Mouse (Mus musculus) thymus, adult 2 months (tissue): Measurements from ENCODE around the gene Ccdc65. TPM values are rescaled to one million over a fixed set of nuclear protein-coding genes. Genes with fewer than 3 reads are reported as not detected.

Source experiments
- DNase-seq: peaks from one replicate; pipeline ENCODE4 v3.0.0; 2021
- H3K27ac ChIP-seq: fragments of 200-500 bp; 2 replicates; pipeline ENCODE4 v1.5.1; 2012; ENCODE audit warnings: low read length, control low read depth; ENCODE audit not compliant: control insufficient read depth, insufficient read depth
- H3K27me3 ChIP-seq: fragments of 200-500 bp; 2 replicates; pipeline ENCODE4 v1.6.1; 2012; ENCODE audit warnings: mild to moderate bottlenecking, low read length, moderate library complexity, mixed read lengths; ENCODE audit not compliant: control insufficient read depth, insufficient read depth
- H3K36me3 ChIP-seq: fragments of 200-500 bp; 2 replicates; pipeline ENCODE4 v1.6.1; 2012; ENCODE audit warnings: mild to moderate bottlenecking, low read length, moderate library complexity; ENCODE audit not compliant: control insufficient read depth, insufficient read depth
- H3K4me1 ChIP-seq: fragments of 200-500 bp; replicated peaks from 2 replicates; pipeline ENCODE4 v1.6.1; 2012; ENCODE audit warnings: low read length; ENCODE audit not compliant: control insufficient read depth, insufficient read depth
- H3K4me3 ChIP-seq: fragments of 200-500 bp; 2 replicates; pipeline ENCODE4 v1.5.1; 2012; ENCODE audit warnings: mild to moderate bottlenecking, low read length, control low read depth, moderate library complexity; ENCODE audit not compliant: control insufficient read depth, insufficient read depth
- CTCF ChIP-seq: fragments of 200-500 bp; IDR thresholded peaks from 2 replicates; pipeline ENCODE4 v1.5.1; 2012; ENCODE audit warnings: mild to moderate bottlenecking, control low read depth, low read length, moderate library complexity, borderline replicate concordance; ENCODE audit not compliant: control insufficient read depth, poor library complexity, insufficient read depth; ENCODE audit errors: extremely low read depth
- POLR2A ChIP-seq: fragments of 200-500 bp; IDR thresholded peaks from 2 replicates; pipeline ENCODE4 v1.6.1; 2012; ENCODE audit warnings: mild to moderate bottlenecking, low read length, control low read depth, moderate library complexity; ENCODE audit not compliant: control insufficient read depth, poor library complexity, insufficient read depth; ENCODE audit errors: extremely low read depth
- WGBS: fragments of 180-500 bp; shearing (Covaris S2); methylation state at CpG from one replicate; pipeline ENCODE4 v1.1.7; 2018; 5-methylcytosine and 5-hydroxymethylcytosine counted together
- polyA plus RNA-seq: library from polyadenylated mRNA; depleted of rRNA; stranded (reverse); fragments of >200 nt; gene quantifications from 2 replicates; pipeline ENCODE4 v1.2.3, GENCODE M21; 2012

Ccdc65 gene
- polyA plus RNA-seq, 1 experiment = 0.04 TPM

GRCm38 (mm10) chr15:98680660-98681059, 27.3 kb upstream of the Ccdc65 start:
- TF ChIP-seq CTCF (no peak), POLR2A (no peak)
- peaks cover 6% of the 10 kb centered on the region; the same call in 1 of the 2 replicates for H3K27me3 ChIP-seq
- H3K27ac ChIP-seq = no peak overlapping the region
- WGBS = 92% methylated on average over 8 of the region's 8 CpGs
- H3K36me3 ChIP-seq = no peaks in the 10 kb centered on the region
- no peak overlapping the region for H3K4me3 ChIP-seq
- no peak for DNase-seq
- peaks cover 14% of the 10 kb centered on the region for H3K4me1 ChIP-seq

- H3K27ac ChIP-seq = no peak overlapping the region
- no peak for TF ChIP-seq POLR2A
- TF ChIP-seq CTCF = no peak
- H3K36me3 ChIP-seq = no peaks in the 10 kb centered on the region
- no peak overlapping the region for H3K4me3 ChIP-seq
- no peak for DNase-seq
- peaks cover 4% of the 10 kb centered on the region; the same call in 1 of the 2 replicates for H3K4me1 ChIP-seq
- H3K27me3 ChIP-seq = no peaks in the 10 kb centered on the region; the same call in 1 of the 2 replicates
- 92% methylated on average over 7 of the region's 7 CpGs for WGBS
Observed at GRCm38 (mm10) chr15:98681633-98682032, 26.4 kb upstream of the Ccdc65 start.

GRCm38 (mm10) chr15:98683177-98683576, 24.8 kb upstream of the Ccdc65 start:
- no peak overlapping the region for H3K4me3 ChIP-seq
- 60% methylated on average over 10 of the region's 10 CpGs for WGBS
- no peaks in the 10 kb centered on the region; the same call in 1 of the 2 replicates for H3K27me3 ChIP-seq
- H3K27ac ChIP-seq = no peak overlapping the region
- no peak for DNase-seq
- no peaks in the 10 kb centered on the region for H3K36me3 ChIP-seq
- TF ChIP-seq CTCF (no peak), POLR2A (no peak)
- no peaks in the 10 kb centered on the region for H3K4me1 ChIP-seq

- 16% methylated on average over 1 of the region's 1 CpGs for WGBS
- Histone ChIP-seq H3K27ac (no peak overlapping the region), H3K4me1 (no peaks in the 10 kb centered on the region), H3K4me3 (no peak overlapping the region), H3K27me3 (no peaks in the 10 kb centered on the region), H3K36me3 (no peaks in the 10 kb centered on the region)
- no peak for DNase-seq
- TF ChIP-seq POLR2A (no peak), CTCF (no peak)
Observed at GRCm38 (mm10) chr15:98683746-98684145, 24.3 kb upstream of the Ccdc65 start.

- H3K4me1 ChIP-seq = no peaks in the 10 kb centered on the region
- H3K4me3 ChIP-seq = no peak overlapping the region
- no peaks in the 10 kb centered on the region for H3K36me3 ChIP-seq
- WGBS = 83% methylated on average over 3 of the region's 3 CpGs
- no peak overlapping the region for H3K27ac ChIP-seq
- TF ChIP-seq POLR2A (no peak), CTCF (no peak)
- no peaks in the 10 kb centered on the region for H3K27me3 ChIP-seq
- no peak for DNase-seq
Observed at GRCm38 (mm10) chr15:98685926-98686325, 22.1 kb upstream of the Ccdc65 start.

- Histone ChIP-seq H3K27ac (no peak overlapping the region), H3K36me3 (no peaks in the 10 kb centered on the region), H3K4me1 (no peaks in the 10 kb centered on the region), H3K27me3 (no peaks in the 10 kb centered on the region), H3K4me3 (no peak overlapping the region)
- TF ChIP-seq CTCF (no peak), POLR2A (no peak)
- no peak for DNase-seq
- WGBS = 61% methylated on average over 2 of the region's 2 CpGs
Observed at GRCm38 (mm10) chr15:98689682-98690081, 18.3 kb upstream of the Ccdc65 start.
